Mouse (Mus musculus) B cell, adult 67 days (primary cell): Measurements from ENCODE around the gene Olfr1369-ps1. TPM values are rescaled to one million over a fixed set of nuclear protein-coding genes. Genes with fewer than 3 reads are reported as not detected.

Experiments
- total RNA-seq, 2 experiments: library from RNA; stranded (reverse); gene quantifications; 4 replicates each; pipeline ENCODE4 v1.2.4; 2023

Gene Olfr1369-ps1
- total RNA-seq = not detected

GRCm38 (mm10) chr13:21111183-21111582, at the start of gene Olfr1369-ps1:
TSS of gene Olfr1369-ps1 (plus strand) at chr13:21111483.

GRCm38 (mm10) chr13:21074847-21075246, 36.4 kb upstream of the Olfr1369-ps1 start, which contains the start of gene Olfr1370:
TSS of gene Olfr1370 (minus strand) at chr13:21074947.

GRCm38 (mm10) chr13:21129339-21129738, 18.1 kb downstream of the Olfr1369-ps1 start, which contains the start of gene Olfr263:
TSS of gene Olfr263 (plus strand) at chr13:21129639.

GRCm38 (mm10) chr13:21145767-21146166, 34.5 kb downstream of the Olfr1369-ps1 start, which contains the start of gene Olfr1368:
TSS of gene Olfr1368 (minus strand) at chr13:21145867.

Other genes starting within 250 kb of the Olfr1369-ps1 start
- gene Olfr1370, start 36.5 kb upstream of the Olfr1369-ps1 start, total RNA-seq = not detected
- gene Olfr263, start 18.2 kb downstream of the Olfr1369-ps1 start, total RNA-seq = not detected
- not detected for gene Olfr1368, start 34.4 kb downstream of the Olfr1369-ps1 start, total RNA-seq
- gene Trim27, start 68.0 kb downstream of the Olfr1369-ps1 start, total RNA-seq = 100 to 1,000 TPM; 110 to 112 TPM
- not detected for gene Gpx5, start 181.2 kb downstream of the Olfr1369-ps1 start, total RNA-seq
- not detected for gene Gpx6, start 200.6 kb downstream of the Olfr1369-ps1 start, total RNA-seq
- not detected for gene Olfr1367, start 235.4 kb downstream of the Olfr1369-ps1 start, total RNA-seq